Mouse (Mus musculus) cerebellum, adult 2 months (tissue): ENCODE results near the gene Prtg. TPM values are rescaled to one million over a fixed set of nuclear protein-coding genes. Genes with fewer than 3 reads are reported as not detected.
A peak's percentile ranks its signal among the peaks of the same experiment; 100 is the strongest.

ENCODE experiments used
- DNase-seq, 2 experiments: peaks; one replicate each; pipeline ENCODE4 v3.0.0; 2021
- H3K27ac ChIP-seq: fragments of 200-500 bp; 2 replicates; pipeline ENCODE4 v1.5.1; 2012; ENCODE audit warnings: low read length, control low read depth, inconsistent platforms; ENCODE audit not compliant: insufficient read depth
- H3K27me3 ChIP-seq: fragments of 200-500 bp; 2 replicates; pipeline ENCODE4 v1.6.1; 2012; ENCODE audit warnings: inconsistent platforms, mild to moderate bottlenecking, low read length, moderate library complexity; ENCODE audit not compliant: control insufficient read depth, insufficient read depth
- H3K4me1 ChIP-seq: fragments of 200-500 bp; 2 replicates; pipeline ENCODE4 v1.6.1; 2011; ENCODE audit warnings: low read length; ENCODE audit not compliant: control insufficient read depth, insufficient read depth
- H3K4me3 ChIP-seq: fragments of 200-500 bp; replicated peaks from 2 replicates; pipeline ENCODE3; 2011; ENCODE audit warnings: mild to moderate bottlenecking, low read depth, low read length, control low read depth; ENCODE audit not compliant: insufficient read depth
- CTCF ChIP-seq: fragments of 200-500 bp; IDR thresholded peaks from 2 replicates; pipeline ENCODE4 v1.5.1; 2011; ENCODE audit warnings: low read depth, mild to moderate bottlenecking, control low read depth, low read length, moderate library complexity, borderline replicate concordance; ENCODE audit not compliant: insufficient read depth
- POLR2A ChIP-seq: fragments of 200-500 bp; IDR thresholded peaks from 2 replicates; pipeline ENCODE4 v1.6.1; 2011; ENCODE audit warnings: low read length, control low read depth, borderline replicate concordance; ENCODE audit not compliant: insufficient read depth
- WGBS: fragments of 180-500 bp; shearing (Covaris S2); methylation state at CpG from one replicate; pipeline ENCODE4 v1.1.7; 2018; 5-methylcytosine and 5-hydroxymethylcytosine counted together
- polyA plus RNA-seq: library from polyadenylated mRNA; depleted of rRNA; stranded (reverse); fragments of >200 nt; gene quantifications from 2 replicates; pipeline ENCODE4 v1.2.3, GENCODE M21; 2012

The Prtg gene
- polyA plus RNA-seq, 1 experiment = 0.57 TPM

DNA sequence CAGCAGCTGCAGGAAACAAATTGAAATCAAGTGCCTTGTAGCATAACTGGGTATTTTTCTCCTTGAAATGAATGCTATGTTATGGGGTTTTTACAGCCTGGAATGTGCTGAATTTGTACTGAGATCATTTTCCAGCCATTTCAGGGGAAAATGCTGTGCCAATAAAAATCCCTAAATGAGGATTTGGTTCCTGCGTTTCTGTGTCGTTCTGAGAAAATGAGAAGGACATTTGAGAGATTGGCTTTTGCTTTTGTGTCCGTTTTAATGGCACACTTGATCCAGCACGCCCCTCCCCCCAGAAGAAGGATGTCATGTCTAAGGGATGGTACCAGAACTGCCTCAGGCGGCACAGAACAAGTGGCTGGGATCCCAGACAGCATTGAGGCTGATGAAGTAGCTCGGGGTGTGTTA is 100.0 kb downstream of the Prtg start:
- TF ChIP-seq CTCF = no peak
- no peak for TF ChIP-seq POLR2A
- Histone ChIP-seq H3K4me3 (no peak overlapping the region), H3K27me3 (no peaks in the 10 kb centered on the region), H3K4me1 (no peaks in the 10 kb centered on the region), H3K27ac (no peak overlapping the region)
- WGBS = 80% methylated on average over 6 of the region's 6 CpGs
- no peak for DNase-seq

DNA sequence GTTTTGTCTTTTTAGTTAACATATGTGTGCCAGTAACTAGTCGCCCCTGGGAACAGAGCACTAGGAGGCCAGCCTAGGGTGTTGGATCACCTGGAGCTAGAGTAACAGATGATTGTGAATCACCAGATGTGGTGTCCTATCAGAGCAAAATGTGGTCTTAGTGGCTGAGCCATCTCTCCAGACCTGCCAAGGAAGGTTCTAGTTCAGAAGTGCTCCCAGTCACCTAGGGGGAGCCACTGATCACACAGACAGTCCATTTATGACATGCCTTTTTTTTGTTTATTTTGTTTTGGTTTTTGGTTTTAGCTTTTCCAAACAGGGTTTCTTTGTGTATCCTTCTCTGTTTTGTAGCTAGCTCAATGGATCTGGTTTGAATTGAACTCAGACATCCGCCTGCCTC is 104.7 kb downstream of the Prtg start:
- H3K4me3 ChIP-seq = no peak overlapping the region
- 92% methylated on average over 2 of the region's 2 CpGs for WGBS
- no peak for DNase-seq
- H3K4me1 ChIP-seq = no peaks in the 10 kb centered on the region
- no peak overlapping the region for H3K27ac ChIP-seq
- no peak for TF ChIP-seq CTCF
- TF ChIP-seq POLR2A = no peak
- H3K27me3 ChIP-seq = no peaks in the 10 kb centered on the region

DNA sequence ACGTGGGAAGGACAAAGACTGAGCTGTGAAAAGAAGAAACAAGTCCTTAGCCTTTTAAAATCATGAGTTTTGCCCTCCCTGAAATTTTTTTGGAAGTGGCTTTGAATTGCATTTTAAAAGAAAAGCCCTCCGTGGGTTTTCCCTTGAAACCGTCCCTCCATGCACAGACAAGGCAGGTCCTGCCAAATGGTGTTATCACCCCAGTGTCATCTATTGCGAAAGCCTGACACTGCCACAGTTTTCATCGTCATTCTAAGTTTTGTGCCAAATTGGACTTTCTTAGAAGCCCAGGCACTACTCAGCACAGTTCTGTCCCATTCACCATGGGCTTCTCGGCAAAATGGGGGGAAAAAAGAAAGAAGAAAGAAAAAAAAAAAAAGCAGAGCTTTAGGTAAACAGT is 106.9 kb downstream of the Prtg start:
- Histone ChIP-seq H3K4me3 (no peak overlapping the region), H3K4me1 (no peaks in the 10 kb centered on the region), H3K27ac (no peak overlapping the region), H3K27me3 (no peaks in the 10 kb centered on the region)
- 66% methylated on average over 6 of the region's 6 CpGs for WGBS
- TF ChIP-seq POLR2A = no peak
- TF ChIP-seq CTCF = no peak
- DNase-seq = no peak

DNA sequence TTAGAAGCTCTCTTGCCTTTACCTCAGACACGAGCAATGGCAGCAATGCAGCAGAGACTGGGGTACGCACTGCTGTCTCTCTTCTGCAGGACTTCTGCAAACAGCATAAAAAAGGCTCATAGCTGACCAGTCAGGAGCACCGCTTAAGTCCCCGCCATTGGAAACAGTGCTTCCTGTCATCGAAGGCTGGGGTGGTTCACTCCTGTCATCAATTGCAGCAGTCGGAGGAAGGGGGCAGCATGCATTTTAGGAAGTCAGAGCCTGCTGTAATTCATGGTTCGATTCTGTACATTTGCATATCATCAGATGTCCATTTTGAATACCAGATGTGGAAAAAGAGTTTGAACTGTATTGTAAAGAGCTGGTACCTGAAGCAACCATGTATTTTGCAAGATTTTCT is 109.1 kb downstream of the Prtg start:
- TF ChIP-seq CTCF (no peak), POLR2A (no peak)
- Histone ChIP-seq H3K4me3 (no peak overlapping the region), H3K27me3 (no peaks in the 10 kb centered on the region), H3K4me1 (no peaks in the 10 kb centered on the region), H3K27ac (no peak overlapping the region)
- DNase-seq = no peak
- WGBS = 68% methylated on average over 7 of the region's 7 CpGs

DNA sequence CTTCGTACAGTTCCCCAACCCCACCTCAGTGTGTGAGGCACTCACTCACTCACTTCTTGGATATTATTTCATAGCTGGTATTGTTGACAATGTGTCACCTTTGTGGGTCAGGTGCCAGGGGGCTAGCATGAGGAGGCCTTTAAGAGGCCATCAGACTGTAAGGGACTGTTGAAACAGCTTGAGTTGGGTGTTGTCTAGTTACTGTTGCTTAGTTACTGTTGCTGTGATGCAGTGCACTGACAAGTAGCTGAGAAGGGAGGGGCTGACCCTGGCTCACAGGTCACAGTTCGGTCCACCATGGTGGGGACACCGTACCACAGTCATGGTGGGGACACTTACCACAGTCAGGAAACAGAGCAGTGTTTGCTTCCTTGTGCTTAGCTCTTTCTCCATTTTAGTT is 116.4 kb downstream of the Prtg start:
- WGBS = 87% methylated on average over 3 of the region's 3 CpGs
- TF ChIP-seq CTCF = no peak
- no peak for TF ChIP-seq POLR2A
- Histone ChIP-seq H3K27me3 (no peaks in the 10 kb centered on the region), H3K4me3 (no peak overlapping the region), H3K4me1 (peaks cover 5% of the 10 kb centered on the region), H3K27ac (no peak overlapping the region)
- DNase-seq = no peak

DNA sequence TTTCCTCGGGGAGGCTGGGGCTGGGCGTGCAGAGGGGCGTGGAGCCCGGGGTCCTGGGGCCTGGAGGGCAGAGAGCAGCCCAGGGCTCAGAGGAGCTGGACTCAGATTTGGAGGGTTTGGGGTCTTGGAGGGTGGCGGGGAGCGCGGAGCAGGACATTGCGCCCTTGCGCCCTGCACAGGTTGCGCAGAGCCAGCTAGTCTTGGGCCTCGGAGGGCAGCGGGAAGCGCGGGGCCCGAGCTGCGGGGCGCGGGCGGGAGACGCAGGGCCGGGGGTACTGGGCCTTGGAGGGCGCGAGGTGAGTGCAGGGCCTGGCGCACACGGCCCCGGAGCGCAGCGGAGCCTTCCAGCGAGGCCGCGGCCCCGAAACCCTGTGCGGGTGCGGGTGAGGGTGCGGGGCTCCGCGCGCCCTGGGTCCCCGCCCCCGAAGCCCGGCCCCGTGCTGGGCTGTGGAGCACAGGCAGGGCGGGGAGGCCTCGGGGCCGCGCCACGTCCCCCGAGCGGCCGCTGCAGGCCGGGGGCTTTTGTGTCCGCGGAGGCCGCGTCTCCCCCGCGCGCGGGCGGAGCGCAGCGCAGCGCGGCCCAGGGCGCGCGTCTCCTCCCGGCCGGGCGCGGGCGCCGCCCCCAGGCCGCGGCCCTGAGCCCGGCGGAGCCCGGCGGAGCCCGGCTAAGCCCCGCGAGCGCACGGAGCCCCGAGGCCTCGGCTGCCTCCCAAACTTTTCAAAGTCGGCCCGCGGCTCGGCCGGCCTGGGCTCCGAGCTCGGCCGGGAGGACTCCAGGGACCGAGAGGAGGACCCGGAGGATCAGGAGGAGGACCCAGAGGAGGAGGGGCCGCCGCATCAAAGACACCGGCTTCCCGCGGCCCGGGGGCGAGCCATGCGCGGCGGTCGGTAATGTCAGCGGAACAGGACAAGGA is 118.6 kb downstream of the Prtg start, which contains the start of gene Pygo1:
Gene Pygo1, plus strand, starts transcription at position 625 of the 914 bp plus-strand sequence.
- peak within 1 kb of the TSS; percentile 82 for H3K4me3 ChIP-seq
- peak; percentile 38 to 56 for DNase-seq
- no peak for TF ChIP-seq CTCF
- no peak for TF ChIP-seq POLR2A
- no peak within 1 kb of the TSS for H3K27ac ChIP-seq
- H3K27me3 ChIP-seq = no peaks in the 10 kb centered on the region
- WGBS = under 1% methylated on average over 107 of the region's 108 CpGs
- H3K4me1 ChIP-seq = peaks cover 5% of the 10 kb centered on the region

DNA sequence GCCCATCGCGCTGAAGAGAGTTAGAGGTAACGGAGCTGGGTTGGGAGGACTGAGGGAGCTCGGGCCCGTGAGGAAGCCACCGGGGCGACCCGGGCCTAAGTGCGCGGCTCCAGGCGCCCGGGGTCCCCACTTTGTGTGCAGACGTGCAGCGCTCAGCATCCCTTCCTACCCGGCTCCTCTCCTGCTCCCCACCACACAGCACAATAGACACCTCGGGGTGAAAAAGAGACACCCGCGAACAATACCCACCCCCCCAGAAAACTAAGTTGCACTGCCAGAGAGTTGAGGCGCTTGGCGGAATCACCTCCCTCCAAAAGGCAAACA is 119.2 kb downstream of the Prtg start:
- Histone ChIP-seq H3K4me3 (peak overlapping the region; percentile 82), H3K27ac (no peak overlapping the region), H3K4me1 (peaks cover 5% of the 10 kb centered on the region), H3K27me3 (no peaks in the 10 kb centered on the region)
- no peak for DNase-seq
- 2% methylated on average over 20 of the region's 20 CpGs for WGBS
- no peak for TF ChIP-seq POLR2A
- no peak for TF ChIP-seq CTCF

DNA sequence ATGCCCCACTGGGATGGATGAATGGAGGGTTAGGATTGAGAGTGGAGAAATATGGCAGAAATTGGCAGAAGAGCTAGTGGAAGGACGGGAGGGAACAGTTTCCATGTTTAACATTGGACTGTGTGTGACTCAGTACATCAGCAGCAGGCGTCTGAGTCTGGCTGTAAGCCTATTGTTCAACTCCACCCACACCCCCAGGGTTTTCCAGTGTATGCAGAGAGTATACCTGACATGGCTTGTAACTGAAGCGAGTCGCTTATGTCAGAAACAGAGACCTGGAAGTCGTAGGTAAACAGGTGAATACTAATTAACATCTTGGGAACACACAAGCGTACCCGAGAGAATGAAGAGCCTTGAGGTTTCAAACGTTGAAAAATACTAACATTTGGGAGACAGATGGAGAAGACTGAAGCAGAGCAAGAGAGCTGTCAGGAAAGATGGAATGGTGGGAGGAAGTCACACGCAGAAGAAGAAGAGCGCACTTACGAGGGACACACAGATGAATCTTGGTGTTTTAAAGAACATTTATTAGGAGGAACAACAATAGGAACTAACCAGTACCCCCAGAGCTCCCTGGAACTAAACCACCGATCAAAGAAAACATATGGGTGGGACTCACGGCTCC is 124.6 kb downstream of the Prtg start:
- TF ChIP-seq CTCF (no peak), POLR2A (no peak)
- 66% methylated on average over 13 of the region's 13 CpGs for WGBS
- no peak overlapping the region for H3K4me3 ChIP-seq
- no peaks in the 10 kb centered on the region for H3K27me3 ChIP-seq
- H3K27ac ChIP-seq = no peak overlapping the region
- DNase-seq = no peak
- H3K4me1 ChIP-seq = peaks cover 5% of the 10 kb centered on the region
